Mouse (Mus musculus) liver, postnatal 0 days (tissue): ENCODE measurements at regions not wholly inside any gene's neighbourhood (a gene's known extent, or its start where the extent isn't known, plus 50 kb on each side); places are given as distances from the start of the nearest gene placed in this dataset.

Source experiments
- CTCF ChIP-seq: sonication (generic); IDR thresholded peaks from 2 replicates; pipeline ENCODE4 v1.5.1; 2016; ENCODE audit warnings: antibody characterized with exemption, low read depth
- EP300 ChIP-seq: IDR thresholded peaks from 2 replicates; pipeline ENCODE4 v1.6.1; 2016; ENCODE audit warnings: antibody characterized with exemption, low read depth, mild to moderate bottlenecking

- no peak for TF ChIP-seq CTCF
- no peak for TF ChIP-seq EP300
These were observed 303.3 kb upstream of the Fam92a start for GRCm38 (mm10) chr4:12474981-12475568.
